Mouse (Mus musculus) WW6 (cell line): Measurements from ENCODE around the gene Map3k14.

Experiments
- DNase-seq: peaks from one replicate; pipeline ENCODE4 v3.0.0-alpha.2; 2013; ENCODE audit warnings: low read depth, low spot score

Map3k14 gene

GRCm38 (mm10) chr11:103210291-103210690, 57.0 kb downstream of the Map3k14 start:
- DNase-seq = no peak

GRCm38 (mm10) chr11:103208458-103208857, 58.8 kb downstream of the Map3k14 start, which contains the start of gene 1700023F06Rik:
1700023F06Rik (minus strand) TSS chr11:103208558.
- no peak for DNase-seq

- no peak for DNase-seq
Observed at GRCm38 (mm10) chr11:103206203-103206602, 61.1 kb downstream of the Map3k14 start.

- DNase-seq = no peak
Observed at GRCm38 (mm10) chr11:103202376-103202775, 64.9 kb downstream of the Map3k14 start.

GRCm38 (mm10) chr11:103201664-103202063, 65.6 kb downstream of the Map3k14 start:
- no peak for DNase-seq

GRCm38 (mm10) chr11:103198911-103199803, 68.1 kb downstream of the Map3k14 start:
- DNase-seq = no peak

GRCm38 (mm10) chr11:103198339-103198738, 68.9 kb downstream of the Map3k14 start:
- no peak for DNase-seq

GRCm38 (mm10) chr11:103197340-103197739, 69.9 kb downstream of the Map3k14 start:
- DNase-seq = no peak

GRCm38 (mm10) chr11:103195656-103196055, 71.6 kb downstream of the Map3k14 start:
- DNase-seq = no peak

- DNase-seq = no peak
Observed at GRCm38 (mm10) chr11:103195236-103195635, 72.0 kb downstream of the Map3k14 start.

- no peak for DNase-seq
Observed at GRCm38 (mm10) chr11:103193825-103194168, 73.5 kb downstream of the Map3k14 start.

GRCm38 (mm10) chr11:103192956-103193824, 74.1 kb downstream of the Map3k14 start:
- no peak for DNase-seq

GRCm38 (mm10) chr11:103192230-103192955, 74.9 kb downstream of the Map3k14 start:
- no peak for DNase-seq

- DNase-seq = no peak
Observed at GRCm38 (mm10) chr11:103184891-103185290, 82.4 kb downstream of the Map3k14 start.

- DNase-seq = no peak
Observed at GRCm38 (mm10) chr11:103181911-103182310, 85.4 kb downstream of the Map3k14 start.

GRCm38 (mm10) chr11:103181349-103181748, 85.9 kb downstream of the Map3k14 start:
- no peak for DNase-seq

GRCm38 (mm10) chr11:103180426-103180825, 86.8 kb downstream of the Map3k14 start:
- DNase-seq = no peak

GRCm38 (mm10) chr11:103178748-103179147, 88.5 kb downstream of the Map3k14 start:
- no peak for DNase-seq

- no peak for DNase-seq
Observed at GRCm38 (mm10) chr11:103177815-103178485, 89.3 kb downstream of the Map3k14 start.

- no peak for DNase-seq
Observed at GRCm38 (mm10) chr11:103177216-103177615, 90.1 kb downstream of the Map3k14 start.

- no peak for DNase-seq
Observed at GRCm38 (mm10) chr11:103176510-103176909, 90.8 kb downstream of the Map3k14 start.
